Mouse (Mus musculus): ENCODE data around the gene Xk. TPM values are rescaled to one million over a fixed set of nuclear protein-coding genes. Genes with fewer than 3 reads are reported as not detected.

Gene Xk
- polyA plus RNA-seq, 1 experiment from 2014 or later, result 0.61 TPM

Other genes with a start within 250 kb of the Xk start
- gene Fthl17e, start 239.3 kb upstream of the Xk start, polyA plus RNA-seq (2015; fragmentation: Nextera tagmentation; extraction: Ambion mirVana), result not detected in 2 replicates
- not detected in 2 replicates for gene Fthl17f, start 209.7 kb upstream of the Xk start, polyA plus RNA-seq (2015; fragmentation: Nextera tagmentation; extraction: Ambion mirVana)
- not detected in 2 replicates for gene 4930402K13Rik, start 168.2 kb upstream of the Xk start, polyA plus RNA-seq (2015; fragmentation: Nextera tagmentation; extraction: Ambion mirVana)
- gene Lancl3, start 72.9 kb upstream of the Xk start, polyA plus RNA-seq (2015; fragmentation: Nextera tagmentation; extraction: Ambion mirVana), result 0.71 and 0.82 TPM in 2 replicates
- gene Gm14862, start 15.9 kb upstream of the Xk start, polyA plus RNA-seq (2015; fragmentation: Nextera tagmentation; extraction: Ambion mirVana), result not detected in 2 replicates
- gene H2al1m, start 11.0 kb downstream of the Xk start, polyA plus RNA-seq (2015; fragmentation: Nextera tagmentation; extraction: Ambion mirVana), result not detected in 2 replicates
- gene H2al1k, start 77.9 kb downstream of the Xk start, polyA plus RNA-seq (2015; fragmentation: Nextera tagmentation; extraction: Ambion mirVana), result not detected in 2 replicates
- gene Cybb, start 215.0 kb downstream of the Xk start, polyA plus RNA-seq (2015; fragmentation: Nextera tagmentation; extraction: Ambion mirVana), result 1.9 and 2.1 TPM in 2 replicates